Mouse (Mus musculus) mouse embryonic stem cell (cell line): ENCODE data around the gene Pth2.

Experiments used
- in situ Hi-C, 2 experiments: fragments of 300-500 bp; cut with MboI; formaldehyde crosslinking; loops; 1 replicate in 1 of 2; 3 replicates in 1 of 2; pipeline ENCODE4 v1.14.3; 2019 to 2020; ENCODE audit warnings: low sequenced_read_pairs in 2 of 2, low pct_unique_long_range_greater_than_20kb in 1 of 2, mixed read lengths in 1 of 2; ENCODE audit not compliant: unreplicated experiment in 1 of 2

Gene Pth2

DNA sequence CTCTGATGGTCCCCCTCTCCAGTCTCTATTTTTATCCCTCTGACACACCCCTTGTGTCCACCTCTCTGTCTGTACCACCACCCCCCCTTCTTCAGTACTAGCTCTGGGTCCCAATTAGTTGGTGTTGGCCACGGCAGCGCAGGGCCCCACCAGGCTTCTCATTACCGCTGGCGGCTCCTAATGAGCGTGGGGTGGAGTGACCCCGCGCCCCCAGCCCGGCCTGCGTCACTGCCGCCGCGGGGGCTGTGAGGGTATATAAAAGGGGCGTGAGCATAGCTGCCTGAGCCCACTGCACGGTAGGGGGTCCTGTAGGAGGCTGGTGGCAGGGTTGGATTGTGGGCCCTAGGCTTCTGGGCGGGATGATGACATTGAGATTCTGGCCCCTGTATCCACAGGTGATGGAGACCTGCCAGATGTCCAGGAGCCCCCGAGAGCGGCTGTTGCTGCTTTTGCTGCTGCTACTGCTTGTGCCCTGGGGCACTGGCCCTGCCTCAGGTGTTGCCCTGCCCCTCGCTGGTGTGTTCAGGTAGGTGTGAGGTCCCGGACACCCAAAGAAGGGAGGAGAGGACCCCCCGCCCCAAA is at the start of gene Pth2:
Gene Pth2 (plus strand): TSS at position 100 of the 582 bp plus-strand sequence.
- in situ Hi-C loops: no loop called here

DNA sequence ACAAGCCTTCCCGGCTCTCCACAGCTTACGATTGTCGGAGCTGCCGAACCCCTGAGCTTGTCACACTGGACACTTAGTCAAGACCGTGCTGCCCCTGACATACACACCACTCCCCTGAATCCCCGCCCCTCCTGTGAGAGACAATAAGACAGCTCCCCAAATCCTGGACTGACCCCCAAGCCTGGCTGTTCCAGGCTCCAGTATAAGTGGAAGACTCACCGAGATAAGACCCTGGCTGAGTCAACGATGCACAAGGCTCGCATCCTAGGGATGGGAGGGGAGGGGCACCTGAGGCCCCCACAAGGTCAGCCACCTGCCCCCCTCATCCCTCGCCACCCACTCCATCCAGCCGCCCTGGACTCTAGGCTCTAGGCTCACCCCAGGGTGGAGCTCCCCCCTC is 48.9 kb upstream of the Pth2 start:
- in situ Hi-C loops: no loop called here

DNA sequence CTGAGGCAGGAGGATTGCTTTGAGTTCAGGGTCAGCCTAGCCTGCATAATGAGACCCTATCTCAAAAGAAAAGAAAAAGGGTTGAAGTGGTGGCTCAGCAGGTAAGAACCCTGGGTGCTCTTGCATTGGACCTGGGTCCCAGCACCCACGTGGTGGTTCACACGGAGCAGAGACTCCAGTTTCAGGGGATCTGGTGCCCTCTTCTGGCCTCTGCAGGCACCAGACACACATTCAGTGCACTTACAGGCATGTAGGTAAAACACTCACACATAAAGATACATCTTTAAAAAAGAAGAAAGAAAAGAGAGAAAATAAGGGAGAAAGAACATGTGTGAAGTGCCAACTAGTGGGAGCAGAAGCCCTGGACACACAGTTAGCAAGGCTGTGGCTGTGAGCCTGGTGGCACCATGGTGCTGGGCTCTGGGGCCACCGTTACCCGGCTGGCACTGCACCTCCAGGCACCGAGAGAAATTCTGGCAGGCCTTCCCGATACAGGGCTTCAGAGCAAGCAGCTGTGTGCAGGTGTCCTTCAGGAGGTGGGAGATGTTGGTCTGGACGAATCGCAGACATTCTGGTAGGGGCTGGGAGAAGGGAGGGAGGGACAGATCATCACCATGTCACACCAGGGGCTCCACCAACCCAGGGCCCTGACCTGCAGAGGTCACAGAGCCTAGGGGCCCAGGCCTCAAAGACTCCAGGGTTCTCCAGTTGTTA is 47.2 kb upstream of the Pth2 start:
- in situ Hi-C loops: no loop called here

DNA sequence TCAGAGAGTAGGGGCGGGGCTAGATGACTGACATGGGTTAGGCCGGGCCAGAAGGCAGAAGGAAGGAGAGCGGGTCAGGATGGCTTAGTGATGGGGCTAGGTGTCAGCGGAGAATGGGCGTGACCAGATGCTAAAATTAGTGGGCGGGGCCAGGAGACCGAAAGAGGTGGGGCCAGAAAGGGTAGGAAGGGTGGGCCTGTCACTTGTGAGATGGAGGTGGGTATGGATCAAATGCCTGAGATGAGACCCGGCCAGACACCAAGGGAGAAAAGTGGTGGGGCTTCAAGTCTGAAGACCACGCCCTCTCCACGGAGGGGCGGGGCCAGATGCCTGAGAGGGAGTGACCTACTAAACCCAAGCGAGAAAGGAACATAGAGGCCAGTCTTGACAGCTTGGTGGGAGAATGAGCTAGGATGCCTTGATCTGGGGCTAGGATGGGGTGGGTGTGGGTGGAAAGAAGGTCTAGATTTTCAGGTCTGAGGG is 46.2 kb upstream of the Pth2 start:
- in situ Hi-C loops: no loop called here

DNA sequence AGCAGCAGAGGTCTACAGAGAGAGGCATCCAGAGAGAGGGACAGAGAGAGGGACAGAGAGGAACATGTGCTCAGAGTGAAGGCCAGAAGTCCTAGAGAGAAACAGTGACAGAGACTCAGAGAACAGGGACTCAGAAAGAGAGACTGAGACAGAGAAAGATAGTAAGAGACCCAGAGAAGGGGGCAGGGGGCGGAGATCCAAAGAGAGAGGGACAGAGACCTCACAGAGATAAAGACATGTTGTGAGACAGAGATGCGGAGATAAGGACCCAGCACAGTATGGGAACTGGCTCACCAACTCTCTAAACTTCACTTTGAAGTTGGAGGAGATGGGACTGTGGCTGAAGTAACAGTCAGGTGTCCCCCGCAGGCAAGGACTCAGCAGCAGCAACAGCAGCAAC is 45.4 kb upstream of the Pth2 start:
- in situ Hi-C loops: no loop called here

DNA sequence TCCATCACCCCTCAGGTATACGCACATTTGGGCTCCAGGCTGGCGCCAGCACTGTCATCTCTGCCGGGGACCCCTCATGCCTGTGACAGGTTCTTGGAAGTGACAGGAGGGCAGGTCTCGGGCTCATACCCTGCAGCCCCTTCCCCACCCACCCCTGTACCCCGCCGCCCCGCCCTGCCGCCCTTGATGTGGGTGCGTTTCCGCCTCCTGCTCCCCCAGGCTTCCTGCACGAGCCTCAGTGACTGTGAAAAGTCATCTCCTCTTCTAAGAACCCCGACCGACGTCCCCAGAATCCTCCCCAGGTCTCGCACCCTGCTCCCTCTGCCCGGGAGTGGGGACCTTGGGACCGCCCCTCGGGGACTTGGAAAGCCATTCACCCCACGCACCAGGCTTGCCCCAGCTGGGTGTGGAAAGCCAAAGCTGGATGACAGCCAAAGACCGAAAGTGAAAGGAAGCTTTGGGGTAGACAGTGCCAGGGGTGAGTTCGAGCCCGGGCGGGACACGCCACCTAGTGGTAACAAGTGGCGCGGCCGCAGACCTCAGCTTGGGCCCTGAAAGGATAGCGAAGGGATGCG is 44.7 kb upstream of the Pth2 start, which contains the start of the genes Gm45713 and Flt3l:
Gene Gm45713 (minus strand): TSS at position 239 of the 575 bp plus-strand sequence.
Gene Flt3l (minus strand): TSS at position 440 of the 575 bp plus-strand sequence.
- in situ Hi-C loops: no loop called here

DNA sequence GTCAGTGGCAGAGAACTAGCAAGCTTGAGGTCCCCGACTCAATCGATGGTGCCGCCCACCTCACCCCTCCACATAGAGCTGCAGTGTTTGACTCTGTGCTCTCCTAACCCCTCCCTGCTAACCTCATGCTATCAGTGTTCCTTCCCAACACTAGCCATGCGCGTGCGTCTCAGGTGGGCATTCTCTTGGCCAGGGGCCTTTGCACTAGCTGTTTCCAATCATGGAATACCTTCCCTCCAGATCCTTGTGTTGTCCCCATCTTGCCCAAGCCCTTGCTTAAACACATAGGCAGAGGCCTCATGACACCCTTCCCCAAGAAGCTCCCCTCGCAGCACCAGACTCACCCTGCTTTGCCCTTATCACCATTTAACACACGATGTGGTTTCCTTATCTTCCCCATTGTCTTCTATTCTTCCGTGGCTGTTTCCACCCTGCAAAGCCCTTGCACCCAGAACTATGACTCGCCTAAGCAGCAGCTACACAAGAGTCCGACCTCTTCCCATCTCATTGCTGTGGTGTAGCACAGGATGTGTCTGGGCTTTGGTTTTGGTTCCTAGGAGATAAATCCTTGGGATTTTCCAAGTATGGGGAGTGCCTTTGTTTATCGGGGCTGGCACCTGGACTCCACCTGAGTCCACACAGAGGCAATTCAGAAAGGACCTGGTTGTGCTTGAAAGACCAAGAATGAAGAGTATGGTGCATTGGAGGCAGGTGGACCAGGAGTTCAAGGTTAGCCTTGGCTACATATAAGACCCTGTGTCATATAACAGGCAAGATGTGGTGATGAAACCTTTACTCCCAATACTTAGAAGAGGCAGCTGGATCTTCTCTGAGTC is 43.4 kb upstream of the Pth2 start:
- in situ Hi-C loops: no loop called here

DNA sequence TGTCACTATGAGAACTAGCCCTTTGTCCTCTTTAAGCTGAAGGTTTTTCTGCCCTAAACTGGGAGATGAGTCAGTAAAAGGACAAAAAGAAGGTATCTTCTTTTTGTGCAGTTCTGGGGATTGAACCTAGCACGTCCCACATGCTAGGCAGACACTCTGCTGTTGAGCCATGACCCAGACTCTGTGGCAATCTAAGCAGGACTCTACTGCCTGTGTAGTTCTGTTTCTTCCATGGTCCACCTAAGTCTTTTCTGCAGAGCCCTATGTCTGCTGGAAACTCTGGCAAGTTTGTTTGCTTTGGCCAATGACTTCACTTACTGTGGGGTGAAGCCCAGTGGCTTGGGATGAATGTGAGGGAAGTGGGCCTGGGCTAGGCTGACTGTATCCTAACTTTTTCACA is 42.4 kb upstream of the Pth2 start:
- in situ Hi-C loops: no loop called here

DNA sequence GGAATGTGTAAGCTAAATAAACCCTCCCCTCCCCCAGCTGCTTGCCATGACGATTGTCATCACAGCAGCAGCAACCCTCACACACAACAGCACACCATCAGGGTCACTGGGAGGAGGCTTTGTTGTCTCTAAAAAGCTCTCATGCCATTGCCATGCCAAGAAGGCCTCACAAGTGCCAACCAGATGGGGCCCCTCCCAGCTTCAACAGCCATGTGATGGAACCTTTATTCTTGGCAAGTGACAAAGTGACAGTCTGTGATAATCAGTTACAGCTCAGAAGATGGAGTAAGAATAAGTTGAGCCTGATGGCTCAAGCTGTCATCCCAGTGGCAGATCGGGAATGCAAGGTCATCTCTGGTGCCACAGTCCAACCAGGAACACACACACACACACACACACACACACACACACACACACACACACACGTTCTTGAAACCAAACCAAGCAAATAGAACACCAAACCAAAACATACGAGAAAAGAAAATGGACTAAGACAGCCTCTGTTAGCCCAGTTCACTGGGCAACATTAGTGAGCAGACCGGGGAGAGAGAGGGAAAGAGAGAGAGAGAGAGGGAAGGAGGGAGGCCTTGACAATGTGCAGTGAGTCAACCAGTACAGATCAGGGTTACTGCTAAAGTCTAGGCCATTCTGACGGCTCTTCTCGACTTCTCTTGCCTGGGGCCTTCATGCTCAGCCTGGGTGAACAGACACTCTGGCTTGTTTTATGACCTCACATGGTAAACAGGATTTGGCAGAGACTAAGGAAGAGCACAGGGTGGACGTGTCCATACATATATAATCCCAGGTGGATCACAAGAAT is 40.7 kb upstream of the Pth2 start:
- in situ Hi-C loops: no loop called here

DNA sequence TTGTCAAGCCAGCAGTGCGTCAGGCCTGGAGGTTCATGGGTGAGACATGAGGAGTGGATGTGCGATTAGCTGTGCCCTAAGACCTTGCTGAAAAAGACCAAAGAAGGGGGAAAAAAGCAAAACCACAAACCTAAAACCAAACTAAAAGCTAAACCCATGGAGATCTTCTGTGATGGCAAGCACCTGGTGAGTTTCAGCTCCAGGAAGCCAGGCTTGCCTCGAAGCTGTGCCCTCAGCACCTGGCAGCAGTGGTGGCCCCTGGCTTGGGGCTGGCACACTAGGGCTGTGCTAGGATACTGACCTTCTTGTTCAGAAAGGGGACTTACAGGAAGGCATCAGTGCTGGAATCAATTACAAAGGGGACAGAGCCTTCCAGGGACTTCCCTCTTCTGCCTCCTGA is 39.5 kb upstream of the Pth2 start:
- in situ Hi-C loops: no loop called here

DNA sequence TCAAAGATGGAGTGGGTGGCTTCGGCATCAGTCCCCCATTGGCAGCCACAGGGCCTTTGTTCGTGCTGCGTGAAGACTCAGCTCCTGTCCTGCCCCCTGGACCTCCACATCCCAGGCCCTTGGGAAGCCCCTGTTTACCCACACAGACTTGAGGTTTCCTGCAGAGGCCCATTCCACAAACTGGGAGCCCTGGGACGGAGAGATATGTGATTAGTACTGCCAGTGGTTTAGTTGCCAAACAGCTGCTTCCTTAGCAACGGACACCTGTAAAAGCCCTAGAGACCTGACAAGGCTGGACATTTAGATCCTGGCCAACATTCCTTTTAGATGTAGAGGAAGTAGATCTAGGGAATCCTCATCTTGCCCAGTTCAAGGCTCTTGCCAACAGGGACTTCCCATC is 38.9 kb upstream of the Pth2 start:
- in situ Hi-C loops: no loop called here

DNA sequence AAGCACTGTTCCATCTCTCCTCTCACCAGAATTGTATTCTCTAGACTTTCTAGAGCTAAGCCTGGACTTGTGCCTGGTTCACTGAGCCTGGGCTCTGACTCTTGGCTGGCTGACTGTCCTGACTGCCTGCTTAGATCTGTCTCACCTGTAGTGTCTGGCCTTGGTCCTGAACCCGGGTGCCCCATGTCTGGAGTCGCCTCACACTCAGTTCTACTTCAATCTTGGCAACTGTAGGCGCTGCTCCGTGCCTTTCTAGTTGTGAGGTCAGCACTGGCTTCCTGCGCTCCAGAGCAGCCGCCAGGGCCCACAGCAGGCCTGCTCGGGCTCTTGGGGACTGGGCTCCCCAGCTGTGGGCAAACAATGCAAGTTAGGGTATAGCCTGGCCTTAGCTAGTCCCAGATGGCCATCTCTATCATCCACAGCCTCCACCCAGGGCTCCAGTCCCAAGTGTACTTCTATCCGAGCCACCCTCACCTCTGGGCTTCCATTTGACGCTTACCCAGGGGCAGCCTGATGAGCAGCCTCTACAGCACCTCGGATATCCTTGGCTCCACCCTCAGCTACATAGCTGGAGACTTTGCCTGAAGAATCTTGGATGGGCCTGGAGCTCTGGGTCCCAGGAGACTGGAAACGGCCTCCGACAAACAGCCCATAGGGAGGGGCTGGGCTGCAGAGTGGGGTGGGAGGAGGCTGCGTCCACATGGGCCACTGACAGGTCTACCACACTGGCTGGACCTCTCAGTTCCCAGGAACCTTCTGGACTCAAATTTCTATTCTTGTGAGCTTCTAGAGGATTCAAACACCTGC is 36.2 kb upstream of the Pth2 start:
- in situ Hi-C loops: no loop called here

DNA sequence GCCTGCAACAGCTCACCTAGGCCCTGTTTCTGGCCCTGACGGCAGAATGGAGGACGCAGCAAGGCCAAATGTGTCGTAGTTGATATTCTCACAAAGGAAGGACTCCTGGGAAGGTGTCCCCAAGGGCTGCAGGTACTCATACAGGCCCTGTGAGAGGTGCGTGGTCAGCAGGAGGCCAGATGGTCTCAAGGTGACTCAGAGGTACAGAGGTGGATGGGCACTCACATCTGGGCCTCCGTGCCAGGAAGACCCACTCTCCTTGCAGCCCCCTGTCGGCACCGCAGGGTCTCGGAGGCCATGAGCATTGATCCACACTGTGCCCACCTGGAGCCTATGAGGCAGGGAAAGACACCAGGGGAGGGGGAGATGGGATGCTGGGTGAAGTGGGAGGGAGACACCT is 35.3 kb upstream of the Pth2 start:
- in situ Hi-C loops: no loop called here

DNA sequence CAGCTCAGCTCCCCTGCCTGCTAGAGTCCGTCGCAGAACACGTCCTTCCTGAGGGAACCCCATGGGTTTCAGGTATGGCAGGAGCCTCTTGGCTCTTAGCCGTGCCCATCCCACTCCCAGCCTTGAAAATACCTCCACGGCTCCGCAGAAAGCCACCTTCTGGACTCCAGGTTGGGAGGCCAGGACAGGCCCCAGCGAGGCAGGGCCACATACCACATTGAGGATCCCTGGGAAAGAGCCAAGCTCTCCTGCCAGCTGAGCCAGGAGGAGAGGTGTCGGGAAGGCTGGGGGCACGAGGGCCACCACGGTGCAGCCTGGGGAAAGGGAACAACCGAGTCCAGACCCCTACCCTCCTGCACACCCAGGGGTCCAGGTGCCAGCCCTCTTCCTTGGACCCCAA is 33.5 kb upstream of the Pth2 start:
- in situ Hi-C loops: no loop called here

DNA sequence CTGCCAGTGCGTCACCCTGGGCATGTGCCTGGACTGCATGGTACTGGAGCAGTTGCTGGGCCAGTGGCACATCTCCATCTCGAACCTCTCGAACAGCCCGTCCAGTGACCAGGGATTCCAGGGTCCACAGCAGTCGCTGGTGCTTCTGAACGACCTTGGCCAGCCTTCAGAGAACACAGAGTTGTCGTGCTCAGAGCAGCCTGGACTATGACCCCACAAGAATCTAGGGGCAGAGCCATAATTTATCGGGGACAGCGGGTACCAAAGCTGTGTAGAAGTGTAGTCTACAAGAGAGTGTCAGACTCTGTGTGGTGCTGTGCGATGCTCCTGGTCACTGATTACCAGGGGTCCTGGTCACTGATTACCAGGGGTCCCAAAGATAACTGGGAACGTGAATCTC is 32.9 kb upstream of the Pth2 start:
- in situ Hi-C loops: no loop called here

DNA sequence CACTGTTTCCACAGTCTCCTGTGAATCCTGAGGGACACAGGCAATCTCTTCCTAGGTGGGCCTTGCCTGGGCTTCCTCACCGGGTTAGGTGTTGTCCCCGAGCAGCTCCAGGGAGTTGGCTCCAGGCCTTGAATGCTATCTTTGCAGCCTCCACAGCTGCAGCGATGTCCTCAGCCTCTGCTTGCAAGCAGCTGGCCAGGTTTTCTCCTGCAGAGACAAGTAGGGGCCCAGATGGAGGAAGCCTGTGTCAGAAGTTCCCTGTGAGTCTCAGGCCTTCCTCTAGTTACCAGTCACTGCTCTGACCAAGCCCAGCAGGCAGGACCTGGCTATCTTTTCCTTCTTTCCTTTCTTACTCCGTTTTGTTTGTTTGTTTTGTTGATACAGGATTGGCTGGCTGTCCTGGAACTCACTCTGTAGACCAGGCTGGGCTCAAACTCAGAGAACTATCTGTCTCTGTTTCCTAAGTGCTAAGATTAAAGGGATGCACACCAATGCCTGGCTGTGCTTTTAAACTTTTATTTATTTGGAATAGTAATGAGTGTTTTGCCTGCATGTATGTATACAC is 32.2 kb upstream of the Pth2 start:
- in situ Hi-C loops: no loop called here

DNA sequence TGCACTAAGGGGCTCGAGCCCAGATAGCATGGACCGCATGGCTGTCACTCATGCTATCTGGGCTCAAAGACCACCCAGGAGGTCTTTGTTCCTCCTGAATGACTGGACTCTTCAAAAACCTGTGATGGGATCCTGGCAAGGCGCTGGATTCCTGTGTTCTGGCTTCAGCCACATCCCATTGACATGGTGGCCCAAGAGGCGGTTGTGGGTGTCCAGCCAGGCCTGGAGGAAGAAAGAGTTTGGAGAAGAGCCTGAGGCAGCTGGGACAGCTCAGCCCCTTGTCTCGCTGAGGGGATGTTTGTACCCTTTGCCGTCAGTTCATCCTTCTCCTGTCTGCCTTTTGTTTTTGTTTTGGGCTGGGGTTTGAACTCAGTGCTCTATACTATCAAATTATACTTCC is 31.2 kb upstream of the Pth2 start:
- in situ Hi-C loops: no loop called here
